Mouse (Mus musculus): ENCODE measurements around the gene Rps27l.

GRCm38 (mm10) chr9:66945161-66945560 lies 725 bp upstream of the Rps27l start:
- TF ChIP-seq POLR2A (IDR thresholded peaks at IDR 0.05; ENCODE audit: extremely low read depth, insufficient read depth, low read length) (no peak), CTCF (IDR thresholded peaks at IDR 0.05; ENCODE audit: extremely low read depth, insufficient read depth, low read length) (no peak)
